Mouse (Mus musculus) lung, postnatal 36 days (tissue): ENCODE data around the gene Prmt1.

ENCODE experiments used
- DNase-seq: peaks from one replicate; pipeline ENCODE4 v3.0.0; 2022; ENCODE audit warnings: mixed read lengths

Prmt1 gene

GRCm38 (mm10) chr7:44986192-44986878 is at the start of gene Prmt1:
Gene Prmt1, minus strand, starts transcription at chr7:44986568.
- DNase-seq, result peak; percentile 99

DNA sequence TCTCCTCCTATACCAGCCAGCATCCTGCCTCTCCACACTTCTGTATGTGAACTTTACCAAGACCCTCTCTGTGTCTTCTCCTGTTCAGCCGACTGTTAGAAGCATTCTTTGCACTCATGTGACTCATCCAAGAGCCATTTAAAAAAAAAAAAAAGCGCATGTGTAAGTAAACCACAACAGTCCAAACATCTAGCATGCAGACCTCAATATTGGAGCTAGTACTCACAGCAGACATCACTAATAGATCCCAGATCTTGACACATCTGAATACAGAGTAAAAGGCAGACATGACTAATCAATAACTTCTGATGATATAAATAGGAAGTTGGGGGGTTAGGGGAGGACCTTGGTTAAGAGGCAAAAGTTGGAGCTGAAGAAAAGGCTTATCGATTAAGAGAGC is 49.3 kb upstream of the Prmt1 start:
- no peak for DNase-seq

DNA sequence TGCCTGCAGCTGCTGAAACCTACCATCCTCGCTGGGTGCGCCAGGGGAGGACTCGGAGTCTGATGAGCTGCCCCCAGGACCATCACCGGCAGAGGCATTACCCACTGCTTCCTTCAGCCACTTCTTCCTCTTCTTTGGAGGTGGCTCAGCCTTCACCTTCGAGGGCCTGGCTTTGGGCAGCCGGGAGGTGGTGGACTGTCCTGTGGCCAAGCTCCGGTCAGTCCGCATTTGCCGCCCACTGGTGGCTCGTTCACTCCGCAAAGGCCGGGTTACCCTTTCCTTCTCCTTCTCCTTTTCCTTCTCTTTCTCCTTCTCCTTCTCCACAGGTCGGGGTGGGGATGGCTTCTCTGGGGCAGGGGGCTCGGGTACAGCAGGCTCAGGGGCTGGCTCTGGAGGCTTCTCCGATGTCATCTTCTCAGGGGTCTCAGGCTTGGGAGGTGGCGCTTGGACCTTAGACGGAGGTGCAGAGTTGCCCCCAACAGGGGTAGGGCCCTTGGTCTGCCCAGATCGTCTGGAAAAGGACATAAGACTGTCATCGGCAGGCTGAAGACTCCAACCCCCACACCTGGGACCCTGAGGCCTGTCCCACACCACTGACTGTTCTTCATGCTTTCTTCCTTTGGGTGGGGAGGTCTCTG is 47.5 kb upstream of the Prmt1 start:
- DNase-seq, result no peak

DNA sequence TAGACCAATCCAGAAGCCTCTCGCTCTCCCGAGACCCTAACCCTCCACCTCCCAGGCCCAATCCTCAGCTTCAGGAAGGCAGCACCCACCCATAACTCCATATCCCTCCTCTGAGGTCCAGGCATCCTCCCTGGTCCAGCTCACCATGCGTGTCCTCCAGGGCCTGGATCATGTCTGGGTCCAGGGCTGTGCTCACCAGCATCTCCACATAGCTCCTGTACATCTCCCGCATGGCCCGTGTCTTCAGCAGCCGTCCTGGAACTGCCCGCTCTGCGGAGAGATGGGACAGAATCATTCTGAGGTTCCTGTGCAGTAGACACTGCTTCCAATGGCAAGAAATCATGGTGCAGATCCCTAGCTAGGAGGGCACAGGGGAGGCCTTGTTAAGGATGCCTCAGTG is 44.5 kb upstream of the Prmt1 start:
- DNase-seq, result no peak

DNA sequence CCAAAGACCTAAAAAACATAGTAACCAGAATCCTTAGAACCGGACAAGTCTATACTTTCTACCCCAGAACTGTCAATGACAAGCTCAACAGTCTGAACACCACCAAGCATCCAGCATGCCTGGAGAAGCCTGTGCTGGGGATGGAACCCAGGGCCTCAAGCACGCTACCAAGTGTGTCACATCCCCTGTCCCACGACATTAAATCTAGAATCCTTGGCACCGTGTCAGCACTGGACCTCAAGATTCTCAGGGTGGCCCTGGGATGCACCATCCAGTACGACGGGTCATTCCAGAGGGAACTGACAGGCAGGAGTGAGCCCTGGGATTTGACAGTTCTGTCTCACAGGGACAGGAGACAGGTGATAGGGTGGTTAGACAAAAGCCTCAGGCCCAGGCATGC is 43.6 kb upstream of the Prmt1 start:
- no peak for DNase-seq

DNA sequence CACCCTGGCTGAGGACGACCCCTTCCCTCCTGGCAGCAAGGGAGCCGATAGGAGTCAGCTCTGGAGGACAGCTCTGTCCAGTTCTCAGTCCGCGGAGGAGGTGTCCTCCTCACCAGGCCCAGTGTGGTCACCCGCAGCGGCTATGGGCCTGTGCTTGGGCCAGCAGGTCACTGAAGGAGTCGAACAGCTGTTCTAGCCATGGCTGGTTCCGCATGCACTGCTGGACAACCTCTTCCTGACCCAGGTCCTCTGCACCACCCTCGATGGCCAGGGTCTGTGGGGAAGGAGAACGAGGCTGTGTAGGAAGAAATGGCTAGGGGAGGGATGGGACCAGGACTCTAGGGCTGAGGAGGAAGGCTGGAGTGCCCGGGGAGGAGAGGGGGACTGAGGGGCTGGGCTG is 42.0 kb upstream of the Prmt1 start:
- no peak for DNase-seq

DNA sequence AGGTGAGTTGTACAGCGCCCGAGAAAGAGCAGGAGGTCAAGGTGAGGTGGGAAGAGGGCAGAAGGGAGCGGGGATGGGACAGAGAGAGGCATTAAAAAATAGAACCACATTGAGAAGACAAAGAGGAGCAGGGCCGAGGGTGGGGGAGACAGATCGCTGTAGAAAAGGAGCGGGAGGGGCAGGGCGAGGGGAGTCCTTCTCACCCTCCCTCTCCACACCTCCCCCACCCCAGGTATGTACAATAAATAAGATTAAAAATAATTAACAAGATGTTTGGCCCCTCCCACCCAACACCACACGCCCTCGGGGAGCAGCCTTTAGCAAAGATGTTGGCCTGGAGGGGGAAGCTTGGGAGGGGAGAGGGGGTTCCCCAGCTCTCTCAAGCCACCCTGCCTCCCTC is 41.4 kb upstream of the Prmt1 start:
- no peak for DNase-seq

DNA sequence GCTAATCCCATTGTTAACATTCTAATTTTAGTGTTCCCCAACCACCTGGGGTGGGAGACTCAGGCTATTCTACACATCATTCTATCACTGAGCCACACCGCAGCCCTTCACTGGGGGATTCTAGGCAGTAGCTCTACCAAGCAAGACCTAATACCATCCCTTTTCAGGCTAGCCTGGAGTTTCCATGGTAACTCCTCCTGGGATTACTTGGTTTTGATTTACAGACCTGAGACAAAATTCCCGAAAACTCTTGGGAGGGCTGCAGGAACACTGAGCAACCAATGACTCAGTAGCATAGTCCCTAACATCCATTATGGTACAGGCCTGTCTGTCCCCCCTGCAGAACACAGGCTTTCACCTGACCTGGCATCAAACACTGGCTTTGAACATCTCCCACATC is 39.9 kb upstream of the Prmt1 start:
- no peak for DNase-seq

- DNase-seq, result no peak
These were observed 39.3 kb upstream of the Prmt1 start for GRCm38 (mm10) chr7:45025601-45026220.

GRCm38 (mm10) chr7:45024281-45025248 is 38.2 kb upstream of the Prmt1 start:
- DNase-seq, result no peak

DNA sequence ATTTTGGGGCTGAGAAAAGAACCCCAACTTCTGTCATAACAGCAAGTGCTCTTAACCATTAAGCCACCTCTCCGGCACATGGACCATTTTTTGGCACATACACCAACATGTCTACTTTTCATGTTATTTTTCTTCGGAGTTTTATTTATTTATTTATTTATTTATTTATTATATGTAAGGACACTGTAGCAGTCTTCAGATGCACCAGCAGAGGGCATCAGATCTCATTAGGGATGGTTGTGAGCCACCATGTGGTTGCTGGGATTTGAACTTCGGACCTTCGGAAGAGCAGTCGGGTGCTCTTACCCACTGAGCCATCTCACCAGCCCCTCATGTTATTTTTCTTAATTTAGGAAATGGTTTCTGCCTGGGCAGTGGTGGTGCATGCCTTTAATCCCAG is 37.3 kb upstream of the Prmt1 start:
- DNase-seq, result peak; percentile 51

- no peak for DNase-seq
These were observed 33.9 kb upstream of the Prmt1 start for GRCm38 (mm10) chr7:45020225-45020624.

DNA sequence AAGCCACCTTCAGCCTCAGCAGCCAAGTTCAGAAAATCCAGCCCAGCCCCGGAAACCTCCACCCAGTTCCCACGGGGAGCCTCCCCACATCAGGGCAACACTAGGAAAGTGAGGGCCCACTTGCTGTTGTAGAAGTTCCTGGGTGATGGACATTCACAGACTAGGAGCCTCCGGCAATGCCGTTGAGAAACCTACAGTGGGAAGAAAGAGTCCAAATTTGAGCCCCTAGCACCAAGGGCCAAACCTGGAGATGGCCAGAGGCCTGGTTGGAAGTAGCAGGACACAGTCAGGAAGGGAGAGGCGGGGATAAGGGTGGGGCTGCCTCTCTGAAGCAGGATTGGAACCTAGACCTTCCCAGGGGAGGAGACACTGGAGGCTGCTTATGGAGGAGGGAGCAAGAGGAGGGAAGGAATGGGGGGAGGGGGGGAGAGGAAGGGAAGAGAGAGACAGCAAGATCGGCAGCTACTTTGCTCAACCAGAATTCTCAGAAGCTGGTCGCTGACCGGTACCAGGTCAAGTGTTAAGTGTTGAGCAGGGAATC is 32.7 kb upstream of the Prmt1 start:
- peak; percentile 91 for DNase-seq

GRCm38 (mm10) chr7:45017242-45018061 is 31.1 kb upstream of the Prmt1 start, which contains the start of gene Rras:
Gene Rras, plus strand, starts transcription at chr7:45017961.
- peak; percentile 99 for DNase-seq

GRCm38 (mm10) chr7:45016761-45017160 is 30.4 kb upstream of the Prmt1 start:
- DNase-seq, result peak; percentile 18

DNA sequence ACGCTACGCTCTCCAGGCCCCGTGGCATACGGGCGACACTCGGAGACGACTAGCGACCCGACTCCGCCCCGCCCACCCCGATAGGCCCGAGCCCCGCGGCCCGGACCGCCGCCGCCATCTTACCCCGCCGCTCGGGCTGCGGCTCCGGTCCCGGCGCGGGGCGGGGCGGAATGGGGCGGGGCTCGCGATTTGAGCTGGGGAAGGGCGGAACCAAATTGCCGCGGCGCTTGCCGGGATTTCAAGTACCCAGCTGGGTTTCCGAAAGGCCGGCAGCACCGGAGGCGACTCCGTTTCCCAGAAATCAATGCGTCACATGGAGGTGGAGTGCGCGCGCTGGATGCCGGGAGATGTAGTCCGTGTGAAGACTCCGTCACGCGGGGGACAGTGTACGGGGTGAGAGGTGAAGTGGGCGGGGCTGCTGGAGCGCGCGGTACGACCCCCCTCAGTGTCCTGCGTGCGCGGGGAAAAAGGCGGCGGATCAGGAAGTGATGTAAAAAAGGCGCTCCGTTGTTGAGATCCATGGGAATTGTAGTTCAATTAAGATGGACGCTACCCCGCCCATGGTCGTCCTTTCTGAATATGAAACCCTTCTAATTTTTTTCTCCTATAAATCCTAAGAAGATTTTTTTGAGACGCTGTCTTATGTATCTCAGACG is 29.7 kb upstream of the Prmt1 start, which contains the start of gene Scaf1:
Scaf1 (minus strand) TSS at position 407 of the 656 bp plus-strand sequence.
- peak; percentile 100 for DNase-seq

DNA sequence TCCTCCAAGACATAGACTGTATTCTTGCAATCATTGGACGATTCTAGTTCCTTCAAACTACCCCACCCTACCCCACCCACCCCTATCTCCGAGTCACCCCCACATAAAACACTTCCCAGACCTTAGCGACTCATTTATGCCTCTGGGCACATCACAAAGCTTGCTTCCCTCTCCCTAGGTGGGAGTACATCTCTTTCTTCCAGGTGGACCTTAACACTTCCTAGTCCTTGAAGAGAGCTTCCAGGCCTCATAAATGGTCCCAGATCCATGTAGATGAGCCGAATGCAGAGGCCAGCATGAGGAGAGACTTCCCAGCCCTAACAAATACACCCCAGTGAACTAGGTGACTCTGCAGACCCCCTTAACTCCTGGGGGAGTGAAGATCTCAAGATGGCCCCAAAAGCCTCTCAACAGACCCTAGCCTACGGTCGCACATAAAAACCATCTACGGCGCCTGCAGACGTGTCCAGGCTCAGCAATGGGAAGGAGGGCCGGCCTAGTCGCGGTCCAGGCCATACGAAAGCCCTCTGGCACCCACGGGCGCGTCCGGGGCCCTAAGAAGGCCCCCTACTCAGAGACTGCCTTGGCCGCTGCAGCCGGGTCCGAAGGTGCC is 29.1 kb upstream of the Prmt1 start:
- no peak for DNase-seq

- no peak for DNase-seq
These were observed 27.7 kb upstream of the Prmt1 start for GRCm38 (mm10) chr7:45014096-45014451.

DNA sequence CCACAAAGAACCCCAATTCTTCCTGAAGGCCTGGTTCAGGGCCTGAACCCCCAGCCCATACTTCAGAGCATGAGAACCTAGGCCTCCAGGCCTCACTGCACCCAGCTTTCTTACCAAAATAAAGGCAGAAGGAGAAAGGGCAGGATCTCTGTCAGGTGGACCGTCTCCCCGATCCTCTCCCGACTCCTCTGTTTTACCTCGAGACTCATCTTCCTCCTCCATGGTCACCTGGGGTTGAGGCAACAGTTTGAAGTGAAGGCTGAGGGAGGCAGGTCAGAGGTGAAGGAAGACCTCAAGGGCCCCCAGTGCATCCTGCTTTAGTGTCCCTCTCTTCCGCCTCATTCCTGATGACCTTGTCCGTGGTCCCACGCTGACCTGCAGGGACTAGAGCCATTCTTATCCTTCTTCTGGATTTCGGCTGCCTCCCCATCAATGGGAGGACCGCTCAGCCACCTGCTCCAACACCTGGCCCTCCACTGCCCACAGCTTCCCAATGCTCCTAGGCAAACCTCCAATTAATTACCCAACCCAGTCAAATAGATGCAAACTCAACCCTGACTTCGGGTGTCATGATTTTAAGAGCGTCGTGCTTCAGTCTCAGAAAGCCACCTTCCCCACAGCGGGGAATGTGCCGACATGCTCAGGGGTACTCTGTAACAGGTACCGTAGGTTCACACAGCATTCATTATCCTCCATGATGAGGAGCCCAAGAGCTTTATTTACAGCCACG is 27.2 kb upstream of the Prmt1 start:
- no peak for DNase-seq

DNA sequence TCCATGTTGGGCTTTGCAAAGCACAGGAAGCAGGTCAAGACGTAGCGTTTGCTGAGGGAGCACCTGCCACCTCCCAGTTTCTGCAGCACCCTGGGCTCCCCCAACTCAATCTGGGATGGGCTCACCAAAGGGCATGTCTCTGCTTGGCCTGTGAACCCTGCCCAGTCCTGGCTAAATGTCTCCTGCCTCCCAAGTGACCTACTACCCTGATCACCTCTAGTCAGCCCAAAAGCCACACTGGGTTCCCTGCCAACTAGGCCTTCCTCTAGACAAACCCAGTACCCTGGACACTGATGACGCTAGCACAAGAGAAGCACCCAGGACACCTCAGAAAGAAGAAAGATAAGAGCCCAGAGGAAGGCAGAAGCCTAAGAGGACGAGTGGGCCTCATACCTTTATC is 26.5 kb upstream of the Prmt1 start:
- no peak for DNase-seq
